Comparison of ENCODE assay signal across 25 mouse cellular contexts in the genomic region with DNA sequence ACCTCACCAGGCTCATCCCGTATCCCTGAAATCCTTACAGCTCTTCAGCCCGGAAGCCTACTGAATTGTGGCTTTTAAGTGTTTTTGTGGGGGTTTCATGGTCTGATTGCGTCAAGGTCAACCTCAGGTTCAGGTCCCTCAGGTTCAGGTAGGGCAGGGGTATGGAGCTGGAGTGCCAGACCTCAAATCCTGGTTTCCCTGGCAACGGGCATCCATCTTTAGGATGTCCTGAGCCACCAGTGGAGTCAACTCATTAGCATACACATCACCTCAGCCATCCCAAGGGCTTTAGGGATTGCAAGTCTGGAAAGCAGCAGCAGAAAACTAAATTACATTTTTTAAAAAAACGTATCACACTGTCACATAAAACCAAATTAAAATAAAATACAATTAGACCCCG. TPM values are rescaled to one million over a fixed set of nuclear protein-coding genes. Genes with fewer than 3 reads are reported as not detected.
A peak's percentile ranks its signal among the peaks of the same experiment; 100 is the strongest.
DNase-seq lines count a peak whose midpoint lies in the region; ATAC-seq and TF ChIP-seq lines count a peak whose summit lies in the region.
"Had no signal": no experiment of that assay in that cellular context is flagged by ENCODE, and none has a peak within 500 bp of the region (broad histone marks: within the 10 kb centered on the region; RNA-seq: fewer than 3 reads in every experiment).

No protein-coding gene starts in this region.

- TF ChIP-seq CTCF in heart, adult 2 months (IDR thresholded peaks at IDR 0.05) = no peak

- 59% methylated on average over 6 of the region's 6 CpGs for WGBS in neural tube, embryonic 11.5 days
- 44% methylated on average over 6 of the region's 6 CpGs for WGBS in hindbrain, embryonic 14.5 days
- 59% methylated on average over 6 of the region's 6 CpGs for WGBS in midbrain, embryonic 13.5 days
- 41% methylated on average over 6 of the region's 6 CpGs for WGBS in neural tube, embryonic 15.5 days
- WGBS in heart, embryonic 12.5 days = 75% methylated on average over 6 of the region's 6 CpGs
- WGBS in heart, adult 2 months = 76% methylated on average over 6 of the region's 6 CpGs

- peak; percentile 43; the same call in 1 of the 2 replicates for ATAC-seq in neural tube, embryonic 11.5 days (ENCODE audit: insufficient read depth, low FRiP score, low TSS enrichment)
- peak; percentile 49; the same call in 1 of the 2 replicates for ATAC-seq in hindbrain, embryonic 14.5 days (ENCODE audit: low FRiP score)
- ATAC-seq in midbrain, embryonic 13.5 days = peak; percentile 51
- ATAC-seq in neural tube, embryonic 15.5 days (ENCODE audit: low FRiP score) = no peak
- no peak for ATAC-seq in heart, embryonic 12.5 days (ENCODE audit: insufficient number of reproducible peaks, low FRiP score)
- ATAC-seq: intestine, postnatal 0 days had no signal

- no peak for DNase-seq in neural tube, embryonic 11.5 days (ENCODE audit: low spot score)
- no peak for DNase-seq in neural tube, embryonic 10.5 days (ENCODE audit: extremely low spot score, low spot score)
- no peak for DNase-seq in hindbrain, embryonic 14.5 days (ENCODE audit: low spot score)
- no peak for DNase-seq in thymus, postnatal 4 days
- no peak for DNase-seq in heart, adult 2 months
- DNase-seq: B cell, adult 2 months; cerebellum, adult 2 months; gastrocnemius, postnatal 10 days; heart, adult 11 months; retina, postnatal 1 day; right cerebral cortex, postnatal 4 days; thymus, postnatal 14 days had no signal

- no peak overlapping the region for H3K4me2 ChIP-seq in neural tube, embryonic 11.5 days (ENCODE audit: low read depth)
- H3K4me2 ChIP-seq in hindbrain, embryonic 14.5 days (replicated peaks) = no peak overlapping the region
- H3K4me2 ChIP-seq in midbrain, embryonic 13.5 days (replicated peaks) = no peak overlapping the region
- no peak overlapping the region for H3K4me2 ChIP-seq in neural tube, embryonic 15.5 days
- no peak overlapping the region for H3K4me2 ChIP-seq in heart, embryonic 12.5 days

- no peaks in the 10 kb centered on the region for H3K27me3 ChIP-seq in neural tube, embryonic 11.5 days (ENCODE audit: control insufficient read depth, insufficient read depth, low read length)
- no peaks in the 10 kb centered on the region for H3K27me3 ChIP-seq in hindbrain, embryonic 14.5 days (ENCODE audit: control insufficient read depth, insufficient read depth, low read length)
- no peaks in the 10 kb centered on the region; the same call in 1 of the 2 replicates for H3K27me3 ChIP-seq in midbrain, embryonic 13.5 days
- H3K27me3 ChIP-seq in neural tube, embryonic 15.5 days (replicated peaks) = no peaks in the 10 kb centered on the region
- 0 out of 2 replicates have a peak, but pooled peaks cover 3% of the 10 kb centered on the region for H3K27me3 ChIP-seq in heart, embryonic 12.5 days (replicated peaks)
- H3K27me3 ChIP-seq in heart, adult 2 months (ENCODE audit: control insufficient read depth, insufficient read depth, low read length) = no peaks in the 10 kb centered on the region
- H3K27me3 ChIP-seq: lung, embryonic 15.5 days had no signal

- H3K4me1 ChIP-seq in neural tube, embryonic 11.5 days (ENCODE audit: control insufficient read depth, insufficient read depth, low read length) = peaks cover 12% of the 10 kb centered on the region
- peaks cover 19% of the 10 kb centered on the region for H3K4me1 ChIP-seq in hindbrain, embryonic 14.5 days (replicated peaks; ENCODE audit: control insufficient read depth, insufficient read depth, low read length)
- peaks cover 32% of the 10 kb centered on the region for H3K4me1 ChIP-seq in midbrain, embryonic 13.5 days (replicated peaks)
- peaks cover 30% of the 10 kb centered on the region for H3K4me1 ChIP-seq in neural tube, embryonic 15.5 days
- H3K4me1 ChIP-seq in heart, embryonic 12.5 days (replicated peaks) = 0 out of 2 replicates have a peak, but pooled peaks cover 9% of the 10 kb centered on the region
- no peaks in the 10 kb centered on the region for H3K4me1 ChIP-seq in heart, adult 2 months (ENCODE audit: control insufficient read depth, insufficient read depth, low read length)

- H3K9ac ChIP-seq in neural tube, embryonic 11.5 days (ENCODE audit: low read length) = no peak overlapping the region
- no peak overlapping the region for H3K9ac ChIP-seq in hindbrain, embryonic 14.5 days
- no peak overlapping the region for H3K9ac ChIP-seq in midbrain, embryonic 13.5 days (replicated peaks)
- no peak overlapping the region for H3K9ac ChIP-seq in neural tube, embryonic 15.5 days (replicated peaks)
- no peak overlapping the region for H3K9ac ChIP-seq in heart, embryonic 12.5 days
- no peak overlapping the region for H3K9ac ChIP-seq in heart, adult 2 months (ENCODE audit: low read depth, low read length)
- H3K9ac ChIP-seq: liver, embryonic 14.5 days; lung, embryonic 15.5 days had no signal

- no peak overlapping the region for H3K4me3 ChIP-seq in neural tube, embryonic 11.5 days (ENCODE audit: low read depth, low read length)
- no peak overlapping the region for H3K4me3 ChIP-seq in hindbrain, embryonic 14.5 days (replicated peaks; ENCODE audit: low read length)
- H3K4me3 ChIP-seq in midbrain, embryonic 13.5 days (replicated peaks) = no peak overlapping the region
- no peak overlapping the region for H3K4me3 ChIP-seq in neural tube, embryonic 15.5 days (replicated peaks)
- no peak overlapping the region for H3K4me3 ChIP-seq in heart, embryonic 12.5 days
- H3K4me3 ChIP-seq in heart, adult 2 months = no peak overlapping the region

- H3K36me3 ChIP-seq in neural tube, embryonic 11.5 days (ENCODE audit: control insufficient read depth, insufficient read depth, low read length) = no peaks in the 10 kb centered on the region
- no peaks in the 10 kb centered on the region for H3K36me3 ChIP-seq in hindbrain, embryonic 14.5 days (replicated peaks; ENCODE audit: control insufficient read depth, insufficient read depth)
- no peaks in the 10 kb centered on the region for H3K36me3 ChIP-seq in midbrain, embryonic 13.5 days
- H3K36me3 ChIP-seq in neural tube, embryonic 15.5 days = no peaks in the 10 kb centered on the region
- H3K36me3 ChIP-seq in heart, embryonic 12.5 days = no peaks in the 10 kb centered on the region
- H3K36me3 ChIP-seq in heart, adult 2 months (ENCODE audit: control insufficient read depth, insufficient read depth, low read length) = no peaks in the 10 kb centered on the region
- H3K36me3 ChIP-seq: lung, embryonic 15.5 days had no signal

- H3K79me2 ChIP-seq in heart, adult 2 months (replicated peaks; ENCODE audit: control insufficient read depth, insufficient read depth, low read length) = no peaks in the 10 kb centered on the region

- H3K27ac ChIP-seq in neural tube, embryonic 11.5 days (ENCODE audit: low read depth, low read length) = no peak overlapping the region
- H3K27ac ChIP-seq in hindbrain, embryonic 14.5 days = no peak overlapping the region; the same call in 1 of the 2 replicates
- H3K27ac ChIP-seq in midbrain, embryonic 13.5 days = 0 out of 2 replicates have a peak overlapping the region, but pooled peaks have one; percentile 78
- H3K27ac ChIP-seq in neural tube, embryonic 15.5 days (replicated peaks) = 0 out of 2 replicates have a peak overlapping the region, but pooled peaks have one; percentile 72
- no peak overlapping the region for H3K27ac ChIP-seq in heart, embryonic 12.5 days (ENCODE audit: poor library complexity, severe bottlenecking)
- no peak overlapping the region for H3K27ac ChIP-seq in heart, adult 2 months
- H3K27ac ChIP-seq: liver, embryonic 14.5 days; lung, embryonic 15.5 days; macrophage had no signal

- no peaks in the 10 kb centered on the region for H3K9me3 ChIP-seq in neural tube, embryonic 11.5 days (ENCODE audit: control insufficient read depth, low read length)
- no peaks in the 10 kb centered on the region for H3K9me3 ChIP-seq in hindbrain, embryonic 14.5 days (ENCODE audit: control insufficient read depth, low read length)
- H3K9me3 ChIP-seq in midbrain, embryonic 13.5 days = no peaks in the 10 kb centered on the region
- H3K9me3 ChIP-seq in neural tube, embryonic 15.5 days (replicated peaks) = no peaks in the 10 kb centered on the region
- no peaks in the 10 kb centered on the region for H3K9me3 ChIP-seq in heart, embryonic 12.5 days (replicated peaks)
- H3K9me3 ChIP-seq: lung, embryonic 15.5 days had no signal

- intact Hi-C loops in heart, adult 2 months (cut with DNase I) = no loop called here

- no peak for TF ChIP-seq POLR2A in heart, adult 2 months (IDR thresholded peaks at IDR 0.05; ENCODE audit: insufficient read depth, low read depth, low read length)

- TF ChIP-seq EP300 in heart, adult 2 months (IDR thresholded peaks at IDR 0.05; ENCODE audit: insufficient read depth, low read depth, low read length) = no peak

RNA-seq across cellular contexts. Expression of gene Dchs2, which starts 28.1 kb away (rescaled TPM):
- polyA plus RNA-seq in neural tube, embryonic 11.5 days (2014; fragmentation: Nextera tagmentation; extraction: Ambion mirVana) = 1.1 and 1.2 TPM in 2 replicates
- 2.1 and 2.3 TPM in 2 replicates for polyA plus RNA-seq in hindbrain, embryonic 14.5 days (2014; fragmentation: Nextera tagmentation; extraction: Ambion mirVana)
- 0.38 and 0.49 TPM in 2 replicates for polyA plus RNA-seq in midbrain, embryonic 13.5 days (2015; fragmentation: Nextera tagmentation; extraction: Ambion mirVana)
- 1.1 and 1.2 TPM in 2 replicates for polyA plus RNA-seq in neural tube, embryonic 15.5 days (2015; fragmentation: Nextera tagmentation; extraction: Ambion mirVana)
- 0.11 and 0.15 TPM in 2 replicates for polyA plus RNA-seq in heart, embryonic 12.5 days (2016; fragmentation: Nextera tagmentation; extraction: Ambion mirVana)
- under 1 TPM; 0.52 to 0.80 TPM for total RNA-seq in heart, adult 2 months (2021)
- polyA plus RNA-seq in heart, adult 2 months (2012; rRNA removed) = 0.14 and 0.23 TPM in 2 replicates
- total RNA-seq: common myeloid progenitor, adult 5-6 weeks; hematopoietic stem cell, adult 5-6 weeks; monocyte, adult 5-6 weeks had no signal
- polyA plus RNA-seq: macrophage had no signal

RNA-seq across cellular contexts. Expression of gene Plrg1, which starts 44.3 kb away (rescaled TPM):
- polyA plus RNA-seq in neural tube, embryonic 11.5 days (2014; fragmentation: Nextera tagmentation; extraction: Ambion mirVana) = 141 and 149 TPM in 2 replicates
- 99.6 and 108 TPM in 2 replicates for polyA plus RNA-seq in hindbrain, embryonic 14.5 days (2014; fragmentation: Nextera tagmentation; extraction: Ambion mirVana)
- 115 and 119 TPM in 2 replicates for polyA plus RNA-seq in midbrain, embryonic 13.5 days (2015; fragmentation: Nextera tagmentation; extraction: Ambion mirVana)
- polyA plus RNA-seq in neural tube, embryonic 15.5 days (2015; fragmentation: Nextera tagmentation; extraction: Ambion mirVana) = 92.6 and 97.6 TPM in 2 replicates
- 59.3 and 60.3 TPM in 2 replicates for polyA plus RNA-seq in heart, embryonic 12.5 days (2016; fragmentation: Nextera tagmentation; extraction: Ambion mirVana)
- 10 to 100 TPM; 25.6 to 27.5 TPM for total RNA-seq in heart, adult 2 months (2021)
- 24.4 and 40.7 TPM in 2 replicates for polyA plus RNA-seq in heart, adult 2 months (2012; rRNA removed)

RNA-seq across cellular contexts. Expression of gene Fgb, which starts 50.0 kb away (rescaled TPM):
- 0.08 and 0.16 TPM in 2 replicates for polyA plus RNA-seq in neural tube, embryonic 11.5 days (2014; fragmentation: Nextera tagmentation; extraction: Ambion mirVana)
- polyA plus RNA-seq in hindbrain, embryonic 14.5 days (2014; fragmentation: Nextera tagmentation; extraction: Ambion mirVana) = not detected in 2 replicates
- polyA plus RNA-seq in midbrain, embryonic 13.5 days (2015; fragmentation: Nextera tagmentation; extraction: Ambion mirVana) = 0.11 TPM in 1 of 2 replicates, not detected in the other
- polyA plus RNA-seq in neural tube, embryonic 15.5 days (2015; fragmentation: Nextera tagmentation; extraction: Ambion mirVana) = 0.20 and 1.1 TPM in 2 replicates
- polyA plus RNA-seq in heart, embryonic 12.5 days (2016; fragmentation: Nextera tagmentation; extraction: Ambion mirVana) = 0.39 and 2.2 TPM in 2 replicates
- not detected for total RNA-seq in heart, adult 2 months (2021)
- 0.56 TPM in 1 of 2 replicates, not detected in the other for polyA plus RNA-seq in heart, adult 2 months (2012; rRNA removed)
- total RNA-seq: common myeloid progenitor, adult 5-6 weeks; hematopoietic stem cell, adult 5-6 weeks; layer of hippocampus, postnatal 14 days; left cerebral cortex, postnatal 10 days; monocyte, adult 5-6 weeks had no signal
- polyA plus RNA-seq: frontal cortex, adult 2 months; macrophage had no signal

Comparison
In these comparisons a context has a peak if more than half of its experiments do, and no peak if none do; other contexts are left out.
1. ATAC-seq: peak in neural tube, embryonic 11.5 days (single experiment), hindbrain, embryonic 14.5 days (single experiment) and midbrain, embryonic 13.5 days (single experiment); none in neural tube, embryonic 15.5 days (single experiment) and heart, embryonic 12.5 days (single experiment).
2. H3K27ac ChIP-seq: peak in midbrain, embryonic 13.5 days (single experiment) and neural tube, embryonic 15.5 days (single experiment); none in neural tube, embryonic 11.5 days (single experiment), hindbrain, embryonic 14.5 days (single experiment), heart, embryonic 12.5 days (single experiment) and heart, adult 2 months (single experiment).